Mouse (Mus musculus) MEL (cell line): Measurements from ENCODE around the gene Itpr3.

Experiments used
- CTCF ChIP-seq, 3 experiments: IDR thresholded peaks in 2 of 3; conservative IDR thresholded peaks in 1 of 3; 2 replicates each; pipeline ENCODE4 v1.5.1; 2011 to 2012; ENCODE audit warnings: low read length in 3 of 3, low read depth in 2 of 3, mild to moderate bottlenecking in 2 of 3, improper control_type of control experiment in 1 of 3, inconsistent platforms in 1 of 3, mixed read lengths in 1 of 3, moderate library complexity in 1 of 3; ENCODE audit not compliant: control insufficient read depth in 1 of 3, insufficient read depth in 1 of 3, poor library complexity in 1 of 3, severe bottlenecking in 1 of 3
- E2F4 ChIP-seq: IDR thresholded peaks from 2 replicates; pipeline ENCODE4 v1.6.1; 2011; ENCODE audit warnings: low read depth, low read length, improper control_type of control experiment, borderline replicate concordance
- EP300 ChIP-seq, 2 experiments: IDR thresholded peaks; 2 replicates each; pipeline ENCODE4 v1.6.1; 2011; ENCODE audit warnings: improper control_type of control experiment in 2 of 2, low read length in 2 of 2, low read depth in 1 of 2, mild to moderate bottlenecking in 1 of 2
- GATA1 ChIP-seq: IDR thresholded peaks from 2 replicates; pipeline ENCODE4 v1.6.1; 2011; ENCODE audit warnings: low read depth, low read length, improper control_type of control experiment
- MXI1 ChIP-seq: IDR thresholded peaks from 2 replicates; pipeline ENCODE4 v1.6.1; 2011; ENCODE audit warnings: mild to moderate bottlenecking, low read depth, low read length, improper control_type of control experiment
- NRF1 ChIP-seq: IDR thresholded peaks from 2 replicates; pipeline ENCODE4 v1.6.1; 2014; ENCODE audit warnings: low read depth, mild to moderate bottlenecking, inconsistent platforms, low read length, improper control_type of control experiment, moderate library complexity; ENCODE audit not compliant: poor library complexity, insufficient read depth, severe bottlenecking
- POLR2A ChIP-seq, 2 experiments: IDR thresholded peaks; 2 replicates each; pipeline ENCODE4 v1.6.1; 2011 to 2012; ENCODE audit warnings: low read length in 2 of 2, mild to moderate bottlenecking in 2 of 2, control low read depth in 1 of 2, improper control_type of control experiment in 1 of 2, low read depth in 1 of 2, moderate library complexity in 1 of 2; ENCODE audit not compliant: control insufficient read depth in 1 of 2, insufficient read depth in 1 of 2, poor library complexity in 1 of 2
- TBP ChIP-seq: IDR thresholded peaks from 2 replicates; pipeline ENCODE4 v1.8.0; 2011; ENCODE audit warnings: low read depth, low read length, improper control_type of control experiment
- ZMIZ1 ChIP-seq: IDR thresholded peaks from 2 replicates; pipeline ENCODE4 v1.6.1; 2012; ENCODE audit warnings: low read depth, mild to moderate bottlenecking, inconsistent platforms, low read length, improper control_type of control experiment, moderate library complexity

DNA sequence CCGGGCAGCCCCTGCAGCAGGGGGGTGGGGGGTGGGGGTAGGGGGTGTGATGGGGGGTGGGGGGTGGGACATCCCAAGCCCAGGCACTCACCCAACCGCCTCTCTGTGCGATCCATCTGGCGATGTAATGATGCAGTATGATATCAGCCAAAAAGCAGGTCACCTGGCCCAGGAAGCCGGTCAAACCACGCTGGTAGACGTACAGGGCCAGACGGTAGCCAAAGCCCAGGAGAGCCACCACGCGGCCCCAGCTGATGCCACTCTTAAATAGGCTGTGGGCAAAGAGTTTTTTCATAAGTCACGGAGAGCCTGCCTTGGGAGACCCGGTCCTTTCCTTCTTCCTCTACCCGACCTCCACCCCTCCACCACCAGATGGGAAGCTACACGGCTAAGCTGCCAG is 36.0 kb upstream of the Itpr3 start:
- TF ChIP-seq NRF1 (no peak), CTCF (IDR thresholded peaks at IDR 0.05 in 2 of 3, conservative IDR thresholded peaks at IDR 0.05 in 1 of 3; ENCODE audit: control insufficient read depth in 1 of 3, insufficient read depth in 1 of 3, low read depth in 2 of 3, low read length in 3 of 3, poor library complexity in 1 of 3, severe bottlenecking in 1 of 3) (no peak), POLR2A (IDR thresholded peaks at IDR 0.05; ENCODE audit: control insufficient read depth in 1 of 2, insufficient read depth in 1 of 2, low read depth in 1 of 2, low read length in 2 of 2, poor library complexity in 1 of 2) (no peak), TBP (no peak), MXI1 (no peak), EP300 (IDR thresholded peaks at IDR 0.05; ENCODE audit: low read depth in 1 of 2, low read length in 2 of 2) (no peak), E2F4 (no peak), ZMIZ1 (no peak), GATA1 (no peak)
